Mouse (Mus musculus) retina, adult 2 months (tissue): ENCODE results near the gene Gpx4.

Experiments
- DNase-seq: peaks from one replicate; pipeline ENCODE4 v3.0.0-alpha.2; 2012; ENCODE audit warnings: low read depth, low spot score

Gpx4 gene

DNA sequence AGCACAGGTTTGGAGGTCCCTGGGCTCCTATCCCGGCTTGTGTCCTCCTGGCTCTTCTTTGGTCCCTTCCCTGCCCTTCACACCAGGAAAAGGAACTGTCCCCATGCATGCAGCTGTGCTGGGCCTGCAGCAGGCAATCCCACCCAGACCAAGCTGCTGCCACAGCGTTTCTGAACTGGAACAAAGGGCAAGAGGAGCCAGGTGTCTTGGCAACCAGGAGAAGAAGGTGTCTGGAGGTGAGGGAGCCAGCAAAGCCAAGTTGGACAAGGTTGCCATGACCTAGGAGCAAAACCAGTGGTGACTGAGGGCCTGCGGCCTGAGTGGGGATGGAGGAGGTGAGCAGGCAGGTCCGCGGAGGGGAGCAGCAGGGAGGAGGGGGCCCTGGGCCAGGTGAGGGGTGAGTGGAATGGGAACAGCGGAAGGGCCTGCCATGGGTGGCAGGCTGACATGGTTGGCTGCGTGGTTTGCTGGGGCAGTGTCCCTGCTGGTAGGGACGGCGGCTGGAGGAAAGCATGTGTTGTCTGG lies at the start of gene Gpx4:
Gpx4 (plus strand) TSS at position 126 of the 525 bp plus-strand sequence.
- no peak for DNase-seq

DNA sequence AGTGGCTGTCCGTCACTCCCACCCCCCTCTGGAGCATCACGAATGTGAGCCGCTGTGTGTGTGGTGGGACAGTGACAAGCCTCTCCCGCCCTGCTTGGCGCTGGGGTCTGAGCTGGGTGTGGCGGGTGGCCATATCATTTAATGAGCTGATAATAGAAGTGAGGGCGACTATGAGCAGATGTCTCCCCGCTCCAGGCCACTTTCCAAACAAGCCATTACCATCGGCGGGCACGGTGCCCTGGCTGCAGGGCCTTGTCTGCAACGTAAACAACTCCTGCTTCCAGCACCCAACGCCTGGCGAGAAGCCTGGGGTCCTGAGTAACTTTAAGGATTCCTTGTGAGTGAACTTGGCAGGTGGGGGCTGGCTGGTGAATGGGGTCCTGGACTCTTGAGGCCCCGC lies 49.1 kb upstream of the Gpx4 start:
- no peak for DNase-seq

DNA sequence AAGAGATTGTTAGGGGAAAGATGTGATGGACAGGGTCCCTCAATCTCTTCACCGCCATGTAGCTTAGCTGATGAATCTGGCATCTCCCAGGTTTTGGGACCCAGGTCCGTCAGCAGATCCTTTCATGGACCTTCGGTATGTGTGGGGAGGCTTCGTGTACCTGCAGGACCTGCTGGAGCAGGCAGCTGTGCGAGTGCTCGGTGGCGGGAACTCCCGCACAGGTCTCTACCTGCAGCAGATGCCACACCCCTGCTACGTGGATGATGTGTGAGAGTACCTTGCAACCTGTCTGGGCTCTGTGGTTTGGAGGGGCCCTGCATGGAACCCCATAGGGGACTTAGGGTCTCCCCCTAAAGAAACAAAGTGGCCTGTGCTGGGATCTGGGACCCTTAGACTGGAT lies 45.0 kb upstream of the Gpx4 start:
- no peak for DNase-seq

DNA sequence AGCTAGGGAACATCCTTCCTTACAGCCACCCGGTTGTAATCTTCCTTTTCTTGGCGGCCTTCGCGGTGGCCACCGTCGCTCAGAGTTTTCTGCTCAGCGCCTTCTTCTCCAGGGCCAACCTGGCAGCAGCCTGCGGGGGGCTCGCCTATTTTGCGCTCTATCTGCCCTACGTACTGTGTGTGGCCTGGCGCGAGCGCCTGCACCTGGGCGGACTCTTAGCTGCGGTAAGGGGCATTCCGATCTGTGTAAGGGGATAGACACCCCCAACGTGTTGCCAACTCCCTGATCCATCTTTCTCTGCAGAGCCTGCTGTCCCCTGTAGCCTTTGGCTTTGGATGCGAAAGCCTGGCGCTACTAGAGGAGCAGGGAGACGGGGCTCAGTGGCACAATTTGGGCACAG lies 44.1 kb upstream of the Gpx4 start:
- DNase-seq = no peak

GRCm38 (mm10) chr10:80003374-80004232 lies 43.4 kb upstream of the Gpx4 start:
- no peak for DNase-seq

DNA sequence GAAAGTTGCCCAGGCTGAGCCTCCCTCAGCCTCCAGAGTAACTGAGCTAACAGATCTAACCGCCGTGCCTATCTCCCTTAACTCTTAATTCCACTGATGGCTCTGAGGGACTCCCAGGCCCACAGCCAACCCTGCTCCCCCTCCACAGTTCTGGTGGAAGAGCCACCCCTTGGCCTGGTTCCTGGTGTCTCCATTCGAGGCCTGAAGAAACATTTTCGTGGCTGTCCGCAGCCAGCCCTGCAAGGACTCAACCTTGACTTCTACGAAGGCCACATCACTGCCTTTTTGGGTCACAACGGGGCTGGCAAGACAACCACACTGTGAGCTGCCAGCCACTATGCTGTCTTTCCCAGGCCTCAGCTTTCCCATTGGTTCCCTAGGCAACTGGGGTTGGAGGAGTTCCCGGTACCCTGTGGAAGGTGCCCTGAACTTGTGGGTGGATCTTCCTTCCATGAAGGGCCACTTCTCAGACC lies 42.7 kb upstream of the Gpx4 start:
- no peak for DNase-seq

DNA sequence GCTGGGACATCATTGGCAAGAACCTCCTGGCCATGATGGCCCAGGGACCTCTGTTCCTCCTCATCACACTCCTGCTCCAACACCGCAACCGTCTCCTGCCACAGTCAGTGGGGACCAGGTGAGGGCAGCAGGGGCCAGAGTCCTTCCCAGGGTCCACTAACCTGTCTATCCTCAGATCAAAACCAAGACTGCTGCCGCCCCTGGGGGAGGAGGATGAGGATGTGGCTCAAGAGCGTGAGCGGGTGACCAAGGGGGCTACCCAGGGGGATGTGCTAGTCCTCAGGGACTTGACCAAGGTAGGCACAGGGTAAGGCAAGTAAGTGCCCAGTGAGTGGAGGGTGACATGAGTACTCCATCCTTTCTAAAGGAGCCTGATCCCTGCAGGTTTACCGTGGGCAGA lies 35.2 kb upstream of the Gpx4 start:
- no peak for DNase-seq

DNA sequence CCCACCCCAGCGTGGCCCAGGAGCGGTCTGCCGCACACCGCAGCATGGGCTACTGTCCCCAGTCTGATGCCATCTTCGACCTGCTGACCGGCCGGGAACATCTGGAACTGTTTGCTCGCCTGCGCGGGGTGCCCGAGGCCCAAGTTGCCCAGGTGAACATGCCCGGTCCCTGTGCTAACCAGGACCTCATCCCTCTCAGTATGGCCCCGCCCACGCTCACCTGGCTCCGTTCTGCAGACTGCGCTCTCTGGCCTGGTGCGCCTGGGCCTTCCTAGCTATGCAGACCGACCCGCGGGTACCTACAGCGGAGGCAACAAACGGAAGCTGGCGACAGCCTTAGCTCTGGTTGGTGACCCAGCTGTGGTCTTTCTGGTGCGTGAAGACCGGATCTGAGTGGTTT lies 33.4 kb upstream of the Gpx4 start:
- DNase-seq = no peak

GRCm38 (mm10) chr10:80014484-80015290 lies 32.3 kb upstream of the Gpx4 start:
- no peak for DNase-seq

DNA sequence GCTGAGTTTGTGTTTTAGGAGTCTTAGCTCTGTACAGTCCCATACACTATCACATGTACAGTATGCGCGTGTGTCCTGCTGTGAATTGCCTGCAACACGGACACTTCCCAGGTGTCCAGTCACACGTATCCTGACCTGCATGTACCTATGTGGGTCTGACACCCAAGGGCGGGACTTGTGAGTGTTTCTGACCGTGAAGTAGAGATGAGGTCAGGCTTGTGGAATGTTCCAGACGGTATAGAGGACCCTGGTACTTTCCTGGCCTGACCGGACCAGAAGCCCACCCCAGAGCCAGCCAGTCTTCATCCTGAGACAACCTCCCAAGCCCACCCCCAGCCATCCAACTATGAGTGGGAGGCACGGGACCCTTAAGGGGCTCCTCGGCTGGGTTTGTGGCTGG lies 31.4 kb upstream of the Gpx4 start:
- DNase-seq = no peak

GRCm38 (mm10) chr10:80016511-80016910 lies 30.5 kb upstream of the Gpx4 start, which contains the start of gene Arhgap45:
Gene Arhgap45, plus strand, starts transcription at chr10:80016653.
- no peak for DNase-seq

GRCm38 (mm10) chr10:80016931-80017330 lies 30.0 kb upstream of the Gpx4 start:
- no peak for DNase-seq

DNA sequence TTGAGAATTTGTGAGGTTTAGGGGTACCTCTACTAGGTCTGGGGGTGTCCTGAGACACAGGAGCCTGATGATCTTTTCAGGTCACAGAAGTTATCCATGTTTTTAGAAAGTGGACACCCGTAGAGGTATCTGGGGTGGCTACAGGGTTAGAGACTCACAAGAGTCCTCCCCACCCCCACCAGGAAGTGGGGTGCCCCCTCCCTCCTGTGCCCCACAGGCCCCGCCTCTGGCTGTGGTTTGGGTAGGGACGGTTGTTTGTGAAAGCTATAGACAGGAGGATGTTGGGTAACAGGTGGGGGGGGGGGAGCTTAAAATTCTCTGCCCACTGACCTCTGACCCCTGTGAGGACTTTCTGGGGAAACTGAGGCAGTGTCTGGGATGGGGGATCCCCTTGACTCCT lies 29.6 kb upstream of the Gpx4 start:
- DNase-seq = no peak

DNA sequence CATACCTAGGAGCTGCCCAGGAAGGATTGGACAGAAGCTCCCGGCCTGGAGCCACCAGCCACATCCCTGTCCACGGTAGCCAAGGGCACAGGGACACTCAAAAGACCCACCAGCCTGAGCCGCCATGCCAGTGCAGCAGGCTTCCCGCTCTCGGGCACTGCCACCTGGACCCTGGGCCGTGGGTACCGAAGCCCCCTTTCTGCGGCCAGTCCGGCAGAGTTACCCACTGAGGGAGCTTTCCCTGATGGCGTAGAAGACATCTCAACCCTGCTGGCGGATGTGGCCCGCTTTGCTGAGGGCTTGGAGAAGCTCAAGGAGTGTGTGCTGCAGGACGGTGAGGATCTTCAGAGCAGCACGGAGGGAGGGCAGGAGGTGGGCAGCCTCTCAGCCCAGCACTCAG lies 29.2 kb upstream of the Gpx4 start:
- DNase-seq = no peak

- no peak for DNase-seq
Measured at GRCm38 (mm10) chr10:80018739-80019297, 28.1 kb upstream of the Gpx4 start.

GRCm38 (mm10) chr10:80019471-80020131 lies 27.4 kb upstream of the Gpx4 start:
- no peak for DNase-seq

- no peak for DNase-seq
Measured at GRCm38 (mm10) chr10:80020191-80020590, 26.8 kb upstream of the Gpx4 start.

- DNase-seq = no peak
Measured at GRCm38 (mm10) chr10:80020603-80021319, 26.2 kb upstream of the Gpx4 start.

DNA sequence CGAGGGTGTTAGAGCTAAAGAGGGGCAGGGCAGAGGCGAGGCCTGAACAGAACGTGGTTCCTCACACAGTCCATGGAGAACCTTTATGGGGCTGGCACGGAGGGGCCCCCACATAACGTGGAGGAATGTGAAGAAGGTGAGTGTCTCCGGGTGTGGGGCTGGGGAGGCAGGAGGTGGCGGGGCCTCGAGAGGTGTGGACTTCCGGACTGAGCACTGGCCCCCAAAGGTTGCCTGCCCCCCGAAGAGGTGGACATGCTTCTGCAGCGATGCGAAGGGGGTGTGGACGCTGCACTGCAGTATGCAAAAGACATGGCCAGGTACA lies 25.7 kb upstream of the Gpx4 start:
- no peak for DNase-seq

GRCm38 (mm10) chr10:80022164-80022563 lies 24.8 kb upstream of the Gpx4 start:
- DNase-seq = no peak

DNA sequence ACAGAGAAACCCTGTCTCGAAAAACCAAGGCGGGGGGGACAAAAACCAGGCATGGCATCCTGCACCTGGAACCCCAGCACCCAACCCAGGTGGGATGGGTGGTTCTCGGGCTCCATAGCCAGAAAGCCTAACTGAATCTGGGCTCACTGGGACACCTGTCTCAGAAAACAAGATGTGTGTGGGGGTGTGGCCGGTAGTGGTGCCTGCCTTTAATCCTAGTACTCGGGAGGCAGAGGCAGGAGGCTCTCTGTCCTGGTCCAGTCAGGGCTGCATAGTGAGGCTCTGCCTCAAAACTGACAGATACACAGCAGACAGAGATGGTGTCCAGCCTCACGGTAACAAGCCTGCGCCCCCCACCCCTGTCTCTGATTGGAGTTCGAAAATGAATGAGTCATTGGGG lies 24.2 kb upstream of the Gpx4 start:
- no peak for DNase-seq
